Mouse (Mus musculus): Measurements from ENCODE around the gene 1700018B08Rik.
A peak's percentile ranks its signal among the peaks of the same experiment; 100 is the strongest.

The 1700018B08Rik gene

DNA sequence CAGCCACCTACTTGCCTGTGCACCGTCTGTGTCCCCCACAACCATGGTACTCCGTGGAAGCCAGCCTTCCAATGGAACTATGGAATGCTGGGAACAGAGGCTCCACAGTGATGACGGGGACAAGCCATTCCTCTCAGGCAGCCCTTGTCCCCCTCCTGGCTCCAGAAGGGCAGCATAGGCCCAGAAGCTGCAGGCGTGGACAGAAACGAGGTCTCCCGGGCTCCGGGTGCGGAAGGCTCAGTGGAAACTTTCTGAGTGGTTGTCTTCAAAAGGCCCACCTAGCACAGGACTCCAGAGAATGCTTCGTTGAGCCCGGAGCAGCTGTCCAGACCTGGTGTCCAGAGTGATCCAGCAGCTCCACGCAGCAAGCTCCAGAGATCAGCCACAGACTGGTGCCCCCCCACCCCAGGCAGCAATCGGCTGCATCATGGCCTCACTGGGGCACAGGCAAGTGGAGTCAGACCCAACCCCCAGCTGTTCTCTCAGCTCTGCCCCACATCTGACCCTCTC is at the start of gene 1700018B08Rik:
TSS of gene 1700018B08Rik (minus strand) at position 45 of the 510 bp plus-strand sequence.
- no peak for DNase-seq (ENCODE audit: low spot score)

DNA sequence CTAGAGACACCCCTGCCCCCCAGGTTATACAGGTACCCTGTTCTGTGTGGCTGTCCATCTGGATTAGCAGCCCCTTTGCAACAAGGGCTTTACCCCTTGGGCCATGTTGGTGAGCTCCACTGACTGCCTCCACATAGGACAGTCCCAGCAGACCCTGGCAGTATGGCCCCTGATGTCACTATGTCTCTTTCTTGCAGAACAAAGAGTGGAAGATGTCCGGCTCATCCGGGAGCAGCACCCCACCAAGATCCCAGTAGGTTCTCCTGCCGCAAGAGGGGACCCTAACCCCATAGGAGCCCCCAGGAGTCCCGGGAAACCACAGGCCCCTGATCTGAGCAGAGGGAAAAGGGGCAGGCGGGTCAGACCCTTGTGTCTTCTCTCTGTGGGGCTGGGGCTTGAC is 49.2 kb upstream of the 1700018B08Rik start:
- DNase-seq (ENCODE audit: low spot score): no peak

DNA sequence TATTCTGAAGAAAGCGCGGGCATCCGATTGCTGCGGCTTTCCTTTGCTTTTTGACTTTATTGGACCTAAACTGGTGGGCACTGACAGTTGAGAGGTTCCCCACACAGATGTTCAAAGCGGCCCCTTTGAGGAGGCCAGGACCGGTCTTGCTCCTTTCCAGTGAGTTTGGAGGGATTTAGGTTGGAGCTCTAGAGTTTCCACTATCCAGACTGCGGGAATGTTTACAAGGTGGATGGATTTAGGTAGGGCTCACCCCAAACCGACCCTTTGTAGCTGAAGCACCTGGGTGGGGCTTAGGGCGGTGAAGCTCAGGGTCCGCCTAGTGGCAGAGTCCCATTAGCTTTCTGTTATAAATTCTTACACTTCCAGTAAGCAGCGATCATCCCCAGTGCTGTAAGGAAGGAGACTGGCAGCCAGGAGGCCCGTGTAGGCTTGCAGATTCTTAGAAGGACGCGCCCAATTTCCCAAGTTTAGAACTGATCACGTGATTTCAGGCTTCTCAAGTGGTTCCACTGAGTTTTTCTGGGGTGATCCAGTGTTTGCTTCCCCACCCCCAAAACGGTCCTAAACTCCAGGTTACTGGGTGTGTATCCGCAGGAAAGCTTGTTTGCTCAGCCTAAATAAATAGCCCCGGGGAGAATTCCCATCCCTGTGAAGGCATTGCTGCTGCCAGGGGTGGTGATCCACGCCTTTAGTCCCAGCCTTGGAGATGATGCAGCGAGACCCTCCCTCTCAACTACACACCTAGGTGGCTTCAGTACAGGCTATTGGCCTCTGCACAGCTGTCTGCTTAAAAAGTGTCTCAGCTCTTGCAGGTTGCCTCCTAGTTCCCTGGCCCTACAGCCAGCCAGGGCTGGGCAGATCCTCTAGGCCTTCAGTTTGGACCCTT is 47.3 kb upstream of the 1700018B08Rik start:
- DNase-seq (ENCODE audit: low spot score): no peak

- DNase-seq (ENCODE audit: low spot score): peak; percentile 80
These were observed 46.4 kb upstream of the 1700018B08Rik start, which contains the start of gene Map1lc3b for GRCm38 (mm10) chr8:121590203-121591177. Gene Map1lc3b, plus strand, starts transcription at chr8:121590361.

DNA sequence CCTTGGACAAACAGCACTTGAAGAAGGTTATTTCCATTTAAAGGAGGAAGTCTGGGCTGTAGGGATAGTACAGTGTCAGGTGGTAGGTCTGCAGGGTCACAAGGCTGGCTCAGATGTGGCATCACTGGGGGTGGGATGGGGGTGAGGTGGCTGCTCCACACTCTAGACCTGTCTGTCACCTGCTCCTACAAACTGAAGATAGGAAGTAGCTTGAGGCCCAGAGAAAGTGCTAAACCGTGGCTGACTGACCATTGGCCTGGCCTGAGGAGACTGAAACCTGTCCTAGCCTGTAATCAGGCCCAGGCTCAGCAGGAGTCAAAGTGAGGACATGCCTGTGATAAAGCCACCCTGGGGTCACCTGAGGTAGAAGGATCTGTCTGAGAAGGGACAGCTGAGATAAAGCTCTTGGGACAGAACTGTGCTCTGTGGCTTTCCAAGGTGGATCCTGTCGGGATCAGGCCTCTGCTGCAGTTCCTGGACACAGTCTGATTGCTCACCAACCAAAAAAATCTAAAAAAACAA is 45.1 kb upstream of the 1700018B08Rik start:
- DNase-seq (ENCODE audit: low spot score): no peak

DNA sequence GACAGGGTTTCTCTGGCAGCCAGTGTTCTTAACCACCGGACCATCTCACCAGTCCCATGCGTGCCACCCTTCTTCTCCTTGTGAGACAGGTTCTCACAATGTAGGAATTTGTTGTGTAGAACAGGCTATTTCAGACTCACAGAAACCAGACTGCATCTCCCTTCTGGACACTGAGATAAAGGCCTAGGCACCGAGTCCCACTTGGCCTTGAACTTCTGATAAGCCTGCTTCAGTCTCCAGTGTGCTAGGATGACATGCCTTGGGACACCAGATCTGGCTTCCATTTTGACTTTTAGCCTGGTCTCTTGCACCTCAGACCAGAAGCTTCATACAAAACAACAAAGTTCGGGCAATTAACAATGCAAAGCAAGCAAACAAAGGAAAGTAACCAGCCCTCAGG is 44.6 kb upstream of the 1700018B08Rik start:
- DNase-seq (ENCODE audit: low spot score): no peak

GRCm38 (mm10) chr8:121585159-121585825 is 41.2 kb upstream of the 1700018B08Rik start:
- peak; percentile 100 for DNase-seq (ENCODE audit: low spot score)

- no peak for DNase-seq (ENCODE audit: low spot score)
These were observed 40.6 kb upstream of the 1700018B08Rik start for GRCm38 (mm10) chr8:121584730-121585129.

GRCm38 (mm10) chr8:121583653-121584052 is 39.5 kb upstream of the 1700018B08Rik start:
- DNase-seq (ENCODE audit: low spot score): no peak

DNA sequence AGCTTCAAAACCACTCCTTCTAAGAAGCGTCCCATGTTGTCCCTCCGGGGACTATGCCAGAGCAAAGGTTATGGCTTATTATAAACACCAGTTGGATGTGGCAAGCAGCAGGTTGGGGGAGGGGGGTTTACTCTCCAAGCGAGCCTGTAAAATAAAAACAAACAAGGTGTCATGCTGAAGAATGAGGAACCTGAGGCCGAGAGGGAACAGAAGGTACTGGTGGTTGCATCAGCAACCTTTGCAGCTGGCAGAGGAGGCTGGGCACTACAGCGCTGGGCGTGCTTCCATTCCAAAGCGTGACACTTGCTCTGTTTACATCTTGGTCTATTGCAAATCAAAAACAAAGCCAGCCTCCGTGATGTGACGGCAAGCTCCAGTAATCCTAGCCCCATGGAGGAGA is 36.3 kb upstream of the 1700018B08Rik start:
- no peak for DNase-seq (ENCODE audit: low spot score)

DNA sequence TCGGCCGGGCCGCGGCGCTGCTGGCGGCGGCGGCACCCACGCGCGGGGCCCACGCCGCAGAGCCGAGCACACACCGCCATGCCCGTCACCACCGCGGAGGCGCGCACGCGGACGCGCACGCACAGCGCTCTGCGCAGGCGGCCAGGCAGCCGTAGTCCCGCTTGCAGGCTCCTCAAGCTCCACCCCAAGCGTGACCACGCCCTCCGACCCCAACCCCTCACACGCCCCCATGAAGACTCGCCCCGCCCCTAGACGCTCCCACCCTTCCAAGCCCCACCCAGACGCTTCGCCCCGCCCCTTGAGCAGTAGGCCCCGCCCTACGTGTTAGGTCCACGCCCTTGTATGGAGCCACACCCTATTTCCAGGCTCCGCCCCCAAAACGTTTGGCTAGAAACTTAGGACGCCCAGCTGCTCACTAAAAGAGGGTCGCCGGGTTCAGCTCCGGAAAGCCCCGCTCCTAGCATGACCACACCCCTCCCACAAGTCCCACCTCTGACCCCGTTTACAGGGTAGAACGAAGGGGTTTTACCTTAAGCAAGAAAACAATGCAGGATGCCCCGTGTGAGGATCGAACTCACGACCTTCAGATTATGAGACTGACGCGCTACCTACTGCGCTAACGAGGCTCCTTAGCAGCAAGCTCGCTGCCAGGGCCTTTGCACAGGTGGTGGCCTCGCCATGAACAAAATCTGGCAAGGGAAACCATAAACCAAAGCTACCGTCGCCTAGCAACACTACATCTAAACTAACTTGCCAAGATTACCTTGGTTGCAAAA is 34.7 kb upstream of the 1700018B08Rik start, which contains the start of gene Fbxo31:
TSS of gene Fbxo31 (minus strand) at position 131 of the 776 bp plus-strand sequence.
- DNase-seq (ENCODE audit: low spot score): peak; percentile 76

DNA sequence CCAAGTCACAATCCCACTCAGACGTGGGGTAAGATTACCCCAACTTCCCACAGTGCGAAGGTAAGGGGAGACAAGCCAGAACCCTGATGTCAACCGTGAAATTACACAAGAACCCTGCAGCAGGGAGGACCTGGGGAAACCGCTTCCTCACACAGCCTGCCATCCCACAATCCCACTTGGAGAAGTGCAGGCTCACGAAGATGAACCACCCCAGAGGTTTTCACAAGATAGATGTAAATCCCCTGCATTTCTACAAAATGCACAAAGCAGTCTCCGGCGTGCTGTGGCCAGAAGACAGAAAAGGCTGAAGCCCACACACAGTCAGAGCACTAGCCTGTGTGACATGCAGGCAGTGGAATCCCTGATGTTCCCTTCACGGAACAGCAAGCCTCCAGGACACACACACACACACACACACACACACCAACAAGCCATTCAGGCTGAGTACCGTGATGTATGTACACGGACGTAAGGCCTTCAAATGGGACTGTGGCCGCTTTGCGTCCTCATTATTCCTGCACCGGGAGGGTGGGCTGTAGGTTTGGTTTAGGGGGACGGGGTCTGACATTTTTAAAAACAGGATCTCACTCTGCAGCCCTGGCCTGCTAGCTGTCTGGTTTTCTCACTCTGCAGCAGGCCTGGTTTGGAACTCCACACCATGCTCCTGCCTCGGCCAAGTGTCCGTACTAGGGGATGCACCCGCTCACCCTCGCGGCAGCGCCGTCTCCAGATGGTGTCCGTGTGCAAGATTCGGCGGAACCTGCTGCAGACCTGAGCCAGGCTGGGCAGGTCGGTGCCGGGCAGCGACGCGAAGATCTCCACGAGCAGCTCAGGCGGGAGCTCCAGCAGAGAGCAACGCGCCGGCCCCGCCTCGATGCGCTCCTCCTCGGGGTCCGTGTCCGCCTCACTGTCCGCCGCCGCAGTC is 33.9 kb upstream of the 1700018B08Rik start:
- no peak for DNase-seq (ENCODE audit: low spot score)

DNA sequence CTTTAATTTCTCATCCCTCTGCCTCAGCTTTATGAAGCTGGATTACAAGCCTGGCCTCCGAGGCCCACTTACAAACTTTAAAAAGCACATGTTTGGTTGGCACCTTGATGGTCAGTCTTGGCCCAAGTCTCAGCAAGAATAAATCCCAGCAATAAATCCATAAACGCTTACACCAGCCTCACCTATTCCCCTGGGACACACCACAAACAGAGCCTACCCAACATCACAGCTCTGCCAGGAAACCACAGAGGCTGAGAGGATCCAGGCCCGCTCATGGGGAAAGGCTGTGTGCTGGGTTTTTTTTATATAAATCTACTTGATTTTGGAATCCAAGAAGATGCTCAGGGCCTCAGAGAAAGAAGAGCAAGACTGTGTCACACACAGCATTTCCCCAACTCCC is 31.5 kb upstream of the 1700018B08Rik start:
- DNase-seq (ENCODE audit: low spot score): no peak

- no peak for DNase-seq (ENCODE audit: low spot score)
These were observed 29.2 kb upstream of the 1700018B08Rik start for GRCm38 (mm10) chr8:121573275-121573674.

DNA sequence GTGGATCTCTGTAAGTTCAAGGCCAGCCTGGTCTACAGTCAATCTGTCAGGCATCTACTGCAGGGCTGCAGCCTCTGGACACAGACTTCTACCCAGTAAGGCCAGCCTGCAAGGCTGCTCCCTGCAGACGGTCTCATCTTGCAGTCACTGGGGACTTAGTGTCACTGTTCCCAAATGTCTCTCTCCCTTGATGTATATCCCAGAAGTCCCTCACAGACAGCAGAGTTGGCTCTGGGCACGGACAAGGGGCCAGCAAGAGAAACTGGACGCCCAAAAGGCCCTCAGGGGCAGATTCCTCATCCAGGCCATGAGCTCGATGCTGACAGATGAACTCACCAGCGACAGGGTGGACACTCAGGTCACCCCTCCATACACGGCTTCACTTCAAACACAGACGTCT is 28.0 kb upstream of the 1700018B08Rik start:
- DNase-seq (ENCODE audit: low spot score): no peak

DNA sequence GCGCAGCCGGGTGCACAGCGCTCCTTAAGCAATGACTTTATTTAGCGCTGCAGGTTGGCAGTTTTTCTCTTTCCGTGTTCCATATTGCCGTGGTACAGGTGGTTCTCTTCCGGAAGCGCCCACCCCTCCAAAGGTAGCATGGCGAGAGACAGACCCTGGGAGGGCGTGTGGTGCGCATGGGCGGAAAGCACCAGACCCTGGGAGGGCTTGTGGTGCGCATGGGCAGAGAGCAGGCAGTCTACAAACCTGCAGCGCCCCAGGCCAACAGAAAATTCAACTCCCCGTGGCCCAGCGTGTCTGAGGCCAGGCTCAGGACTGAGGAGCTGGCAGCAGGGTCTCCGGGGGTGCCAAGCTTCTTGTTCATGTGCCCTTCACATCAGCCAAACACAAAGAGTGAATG is 26.7 kb upstream of the 1700018B08Rik start:
- no peak for DNase-seq (ENCODE audit: low spot score)

GRCm38 (mm10) chr8:121570335-121570734 is 26.2 kb upstream of the 1700018B08Rik start:
- DNase-seq (ENCODE audit: low spot score): no peak

DNA sequence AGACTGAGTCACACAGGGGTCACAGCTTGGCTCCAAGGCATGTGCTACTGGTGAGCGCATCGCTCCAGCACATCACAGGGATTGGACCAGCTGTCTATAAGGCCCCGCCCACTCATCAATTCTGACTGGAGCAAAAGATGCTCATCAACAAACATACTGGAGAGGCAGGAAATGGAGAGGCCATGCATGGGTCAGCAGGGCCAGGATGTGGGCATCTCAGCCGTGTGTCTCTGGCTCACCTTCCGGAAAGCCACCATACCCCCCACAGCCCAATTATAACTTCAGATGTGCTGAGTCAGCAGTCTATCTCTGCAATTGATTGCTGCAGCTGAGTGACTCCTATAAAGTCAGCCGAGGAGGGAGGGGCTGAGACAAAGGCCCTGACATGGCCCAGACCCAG is 24.2 kb upstream of the 1700018B08Rik start:
- no peak for DNase-seq (ENCODE audit: low spot score)

DNA sequence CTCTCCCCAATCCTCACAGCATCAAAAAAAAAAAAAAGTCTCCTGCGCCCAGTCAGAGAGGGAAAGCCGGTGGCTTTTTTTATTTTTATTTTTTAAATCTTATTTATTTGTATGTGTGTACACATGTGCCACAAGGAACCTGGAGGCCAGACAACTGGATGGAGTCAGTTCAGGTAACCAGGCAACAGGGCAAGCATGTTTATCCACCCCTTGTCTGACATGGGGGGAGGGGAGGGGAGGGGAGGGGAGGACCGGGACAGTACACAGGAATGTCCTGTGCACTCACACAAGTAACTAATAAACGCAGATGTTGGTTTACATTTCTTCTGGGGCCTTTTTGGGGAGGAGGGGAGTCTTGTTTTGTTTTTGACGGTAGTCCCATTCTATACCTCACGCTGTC is 19.6 kb upstream of the 1700018B08Rik start:
- DNase-seq (ENCODE audit: low spot score): no peak

- DNase-seq (ENCODE audit: low spot score): no peak
These were observed 18.8 kb upstream of the 1700018B08Rik start for GRCm38 (mm10) chr8:121562941-121563351.

All from urinary bladder, postnatal 10 days (tissue).